Mouse (Mus musculus) cortical plate, adult 2 months (tissue): ENCODE results near the gene Dusp7. TPM values are rescaled to one million over a fixed set of nuclear protein-coding genes. Genes with fewer than 3 reads are reported as not detected.

Experiments used
- H3K27ac ChIP-seq: fragments of 200-500 bp; 2 replicates; pipeline ENCODE4 v1.5.1; 2012; ENCODE audit warnings: low read length, control low read depth, inconsistent platforms; ENCODE audit not compliant: insufficient read depth
- H3K4me1 ChIP-seq: fragments of 200-500 bp; 2 replicates; pipeline ENCODE4 v1.6.1; 2011; ENCODE audit warnings: low read length; ENCODE audit not compliant: control insufficient read depth, insufficient read depth
- H3K4me3 ChIP-seq: fragments of 200-500 bp; 2 replicates; pipeline ENCODE4 v1.5.1; 2011; ENCODE audit warnings: mild to moderate bottlenecking, low read length, control low read depth; ENCODE audit not compliant: insufficient read depth
- CTCF ChIP-seq: fragments of 200-500 bp; IDR thresholded peaks from 2 replicates; pipeline ENCODE4 v1.5.1; 2011; ENCODE audit warnings: mild to moderate bottlenecking, control low read depth, low read length; ENCODE audit not compliant: insufficient read depth; ENCODE audit errors: extremely low read depth
- POLR2A ChIP-seq: fragments of 200-500 bp; IDR thresholded peaks from 2 replicates; pipeline ENCODE4 v1.6.1; 2011; ENCODE audit warnings: mild to moderate bottlenecking, low read length, control low read depth; ENCODE audit not compliant: insufficient read depth; ENCODE audit errors: extremely low read depth
- polyA plus RNA-seq: library from polyadenylated mRNA; depleted of rRNA; stranded (reverse); fragments of >200 nt; gene quantifications from 2 replicates; pipeline ENCODE4 v1.2.3, GENCODE M21; 2012

Gene Dusp7
- polyA plus RNA-seq, 1 experiment: 128 TPM

GRCm38 (mm10) chr9:106377247-106377646 lies 8.8 kb downstream of the Dusp7 start:
- Histone ChIP-seq H3K4me3 (no peak overlapping the region), H3K27ac (peak overlapping the region; percentile 64), H3K4me1 (peaks cover 6% of the 10 kb centered on the region)
- TF ChIP-seq CTCF (no peak), POLR2A (no peak)

GRCm38 (mm10) chr9:106378045-106378444 lies 9.6 kb downstream of the Dusp7 start:
- H3K4me1 ChIP-seq: peaks cover 4% of the 10 kb centered on the region
- TF ChIP-seq CTCF (no peak), POLR2A (no peak)
- no peak overlapping the region for H3K4me3 ChIP-seq
- peak overlapping the region; percentile 18; the same call in 1 of the 2 replicates for H3K27ac ChIP-seq

GRCm38 (mm10) chr9:106378753-106379152 lies 10.3 kb downstream of the Dusp7 start:
- Histone ChIP-seq H3K4me3 (no peak overlapping the region), H3K4me1 (no peaks in the 10 kb centered on the region; the same call in 1 of the 2 replicates), H3K27ac (peak overlapping the region; percentile 18; the same call in 1 of the 2 replicates)
- no peak for TF ChIP-seq POLR2A
- no peak for TF ChIP-seq CTCF

GRCm38 (mm10) chr9:106386181-106386864 lies 17.9 kb downstream of the Dusp7 start:
- Histone ChIP-seq H3K27ac (no peak overlapping the region), H3K4me3 (no peak overlapping the region), H3K4me1 (peaks cover 6% of the 10 kb centered on the region)
- TF ChIP-seq POLR2A (no peak), CTCF (no peak)

GRCm38 (mm10) chr9:106392828-106393527 lies 24.5 kb downstream of the Dusp7 start:
- TF ChIP-seq POLR2A (no peak), CTCF (no peak)
- no peak overlapping the region for H3K4me3 ChIP-seq
- no peak overlapping the region for H3K27ac ChIP-seq
- peaks cover 3% of the 10 kb centered on the region; the same call in 1 of the 2 replicates for H3K4me1 ChIP-seq

- TF ChIP-seq POLR2A (no peak), CTCF (no peak)
- H3K27ac ChIP-seq: no peak overlapping the region
- peaks cover 3% of the 10 kb centered on the region; the same call in 1 of the 2 replicates for H3K4me1 ChIP-seq
Observed at GRCm38 (mm10) chr9:106393548-106393947, 25.1 kb downstream of the Dusp7 start.

GRCm38 (mm10) chr9:106394649-106395602 lies 26.5 kb downstream of the Dusp7 start:
- peaks cover 3% of the 10 kb centered on the region; the same call in 1 of the 2 replicates for H3K4me1 ChIP-seq
- TF ChIP-seq POLR2A (no peak), CTCF (0 out of 2 replicates have a peak, but pooled peaks have one; percentile 37)
- no peak overlapping the region for H3K27ac ChIP-seq
- H3K4me3 ChIP-seq: no peak overlapping the region

More at GRCm38 (mm10) chr9:106393548-106393947, 25.1 kb downstream of the Dusp7 start:
- no peak overlapping the region for H3K4me3 ChIP-seq

- peaks cover 2% of the 10 kb centered on the region; the same call in 1 of the 2 replicates for H3K4me1 ChIP-seq
- H3K27ac ChIP-seq: no peak overlapping the region
- no peak for TF ChIP-seq POLR2A
- TF ChIP-seq CTCF: no peak
- no peak overlapping the region for H3K4me3 ChIP-seq
Observed at GRCm38 (mm10) chr9:106397733-106398132, 29.3 kb downstream of the Dusp7 start.
